Mouse (Mus musculus) olfactory bulb, adult 2 months (tissue): ENCODE results near the gene Ets1.

Experiments
- CTCF ChIP-seq: fragments of 200-500 bp; IDR thresholded peaks from 2 replicates; pipeline ENCODE4 v1.5.1; 2012; ENCODE audit warnings: low read depth, mild to moderate bottlenecking, low read length, moderate library complexity; ENCODE audit not compliant: insufficient read depth
- POLR2A ChIP-seq: fragments of 200-500 bp; IDR thresholded peaks from 2 replicates; pipeline ENCODE4 v1.6.1; 2012; ENCODE audit warnings: mild to moderate bottlenecking, low read depth, low read length, moderate library complexity; ENCODE audit not compliant: insufficient read depth

GRCm38 (mm10) chr9:32731787-32732186 lies 95.8 kb downstream of the Ets1 start:
- TF ChIP-seq POLR2A = no peak
- TF ChIP-seq CTCF = no peak
